Mouse (Mus musculus) natural killer cell, adult 2 months (primary cell): ENCODE data around the gene Cars.
"Not testable (repeated sequence)": the region's sequence is repeated elsewhere in the genome, so short reads cannot be mapped to it uniquely, and the experiment has no call there.

ENCODE experiments used
- DNase-seq, 2 experiments: peaks; one replicate each; pipeline ENCODE4 v3.0.0; 2022; ENCODE audit warnings: low spot score in 2 of 2

Gene Cars

DNA sequence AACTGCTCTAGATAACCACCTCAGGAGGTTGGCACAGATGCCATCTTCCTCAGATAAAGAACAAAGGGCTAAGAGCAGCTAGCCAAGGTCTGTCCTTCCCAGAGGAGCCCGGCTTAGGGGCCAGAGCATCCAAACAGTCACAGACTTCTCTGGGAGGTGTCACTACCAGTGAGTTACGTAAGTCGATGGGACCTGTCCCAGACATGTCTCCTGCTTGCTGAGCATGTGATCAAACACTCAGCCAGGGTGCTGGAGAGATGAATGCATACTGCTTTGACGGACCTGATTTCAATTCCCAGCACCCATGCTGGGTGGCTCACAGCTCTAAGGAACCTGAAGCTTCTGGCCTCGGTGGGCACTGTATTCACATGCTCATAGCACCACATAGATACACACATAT is 12.3 kb downstream of the Cars start:
- DNase-seq, result no peak

DNA sequence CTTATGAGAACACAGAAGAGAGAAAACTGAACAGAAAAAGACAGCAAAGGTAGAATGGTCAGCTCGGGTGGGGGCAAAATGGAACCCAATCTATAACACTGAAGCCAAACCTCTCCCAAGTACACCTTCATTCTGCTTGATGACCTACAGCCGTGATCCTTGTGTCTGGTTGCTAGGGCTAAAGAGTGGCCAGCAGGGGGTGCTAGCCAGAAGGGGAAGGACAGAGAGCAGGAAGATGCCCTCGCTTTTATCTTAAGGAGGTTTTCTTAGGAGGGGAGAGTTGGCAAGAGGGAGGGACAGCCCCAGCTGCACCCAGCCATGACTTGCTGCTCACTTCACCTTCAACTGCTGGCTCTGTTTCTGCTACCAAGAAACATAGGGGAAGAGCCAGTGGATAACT is 15.9 kb downstream of the Cars start:
- peak; percentile 57 to 79 for DNase-seq

DNA sequence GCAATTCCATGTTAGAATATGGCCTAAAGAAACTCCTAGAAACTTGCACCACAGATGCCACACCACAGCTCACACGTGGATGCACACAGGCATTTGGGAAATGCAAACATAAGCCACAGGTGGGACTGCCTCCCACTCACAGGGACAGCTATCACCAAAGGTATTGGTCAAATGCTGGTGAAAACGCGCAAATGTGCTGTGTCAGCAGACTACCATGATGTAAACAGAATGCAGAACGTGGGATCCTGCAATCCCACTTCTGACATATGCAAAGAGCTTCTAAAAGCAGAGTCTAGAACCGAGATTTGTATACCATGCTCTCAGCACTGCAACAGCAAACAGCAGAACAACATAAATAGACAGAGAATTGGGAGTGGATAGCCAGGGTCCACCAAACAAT is 16.9 kb downstream of the Cars start:
- no peak for DNase-seq

DNA sequence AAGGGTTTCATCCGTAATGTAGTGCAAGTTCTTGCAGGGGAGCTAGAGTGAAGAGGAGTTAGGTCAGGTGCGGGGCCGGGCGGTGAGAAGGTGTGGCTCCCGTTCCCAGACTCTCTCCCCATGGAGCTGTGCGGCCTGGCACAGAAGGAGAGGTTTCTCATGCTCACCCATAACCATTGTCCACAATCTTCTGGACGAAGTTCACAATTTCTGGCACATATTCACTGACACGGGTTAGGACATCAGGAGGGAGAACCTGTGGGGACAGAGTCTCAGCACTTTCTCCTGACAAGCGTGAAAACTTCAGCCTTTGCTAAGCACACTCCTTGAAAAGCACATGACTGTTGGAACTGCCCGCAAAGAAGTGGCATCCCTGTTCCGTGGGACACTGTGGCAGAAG is 24.1 kb downstream of the Cars start:
- DNase-seq, result no peak

DNA sequence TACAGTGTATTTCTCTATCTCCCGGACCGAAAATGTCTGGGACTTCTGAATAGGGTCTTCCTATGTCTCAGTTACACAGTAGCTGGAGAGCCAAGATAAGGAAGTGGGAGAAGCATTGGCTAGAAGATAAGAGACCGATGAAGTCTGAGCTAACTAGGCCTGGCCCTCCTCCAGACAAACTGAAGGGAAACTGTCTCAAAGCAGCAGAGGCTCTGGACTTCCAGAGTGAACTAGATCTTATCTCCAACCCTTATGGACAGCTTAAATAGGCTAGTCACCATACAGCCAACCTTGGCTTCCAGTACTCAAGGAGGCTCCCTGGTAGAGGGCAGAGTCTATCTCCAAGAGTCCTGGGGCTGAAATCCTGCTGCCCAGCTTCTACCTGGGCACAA is 34.2 kb downstream of the Cars start:
- DNase-seq, result no peak

DNA sequence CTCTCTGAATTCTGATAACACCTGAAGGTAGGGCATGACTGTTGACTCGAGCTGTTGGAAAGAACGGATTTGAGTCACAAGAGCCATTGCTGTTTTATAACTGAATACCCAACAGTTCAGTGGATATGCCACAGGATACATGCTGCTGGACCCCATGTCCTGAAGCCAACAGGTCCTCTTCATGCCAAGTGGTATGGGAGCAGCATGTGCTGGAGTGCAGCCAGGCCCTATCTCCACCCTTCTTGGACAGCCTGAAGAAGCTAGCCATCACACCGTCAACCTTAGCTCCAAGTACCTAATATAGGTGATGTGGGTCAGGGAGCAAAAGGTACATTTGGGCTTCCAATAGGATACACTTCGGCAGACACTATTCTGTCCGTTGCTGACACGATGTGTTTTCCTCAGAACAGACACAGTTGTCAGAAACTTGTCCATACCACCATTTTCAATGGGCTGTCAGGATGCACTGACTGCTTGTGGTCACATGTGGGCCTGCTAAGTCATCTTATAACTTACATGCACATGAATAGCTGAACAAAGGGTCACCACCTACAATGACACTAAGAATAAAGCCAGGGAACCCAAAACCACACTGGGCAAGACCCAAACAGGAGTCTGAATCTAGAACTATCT is 34.8 kb downstream of the Cars start:
- no peak for DNase-seq

DNA sequence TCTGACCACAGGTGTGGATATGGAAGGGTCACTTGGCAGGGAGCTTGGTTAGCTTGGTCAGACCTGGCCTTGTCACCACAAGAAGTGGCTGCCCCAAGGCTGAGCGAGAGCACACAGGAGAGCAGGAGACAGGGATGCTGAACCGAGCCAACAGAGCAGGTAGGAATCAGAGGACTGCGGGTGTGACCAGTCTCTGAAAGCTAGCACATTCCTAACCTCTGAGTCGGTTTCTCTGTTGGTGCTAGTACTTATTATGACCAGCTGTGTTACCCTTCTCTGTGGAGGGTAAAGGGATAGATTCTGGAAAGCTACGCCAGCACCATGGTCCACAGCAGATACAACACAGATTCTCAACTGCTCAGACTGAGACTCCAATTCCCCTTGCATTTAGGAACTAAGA is 36.1 kb downstream of the Cars start:
- DNase-seq, result no peak

DNA sequence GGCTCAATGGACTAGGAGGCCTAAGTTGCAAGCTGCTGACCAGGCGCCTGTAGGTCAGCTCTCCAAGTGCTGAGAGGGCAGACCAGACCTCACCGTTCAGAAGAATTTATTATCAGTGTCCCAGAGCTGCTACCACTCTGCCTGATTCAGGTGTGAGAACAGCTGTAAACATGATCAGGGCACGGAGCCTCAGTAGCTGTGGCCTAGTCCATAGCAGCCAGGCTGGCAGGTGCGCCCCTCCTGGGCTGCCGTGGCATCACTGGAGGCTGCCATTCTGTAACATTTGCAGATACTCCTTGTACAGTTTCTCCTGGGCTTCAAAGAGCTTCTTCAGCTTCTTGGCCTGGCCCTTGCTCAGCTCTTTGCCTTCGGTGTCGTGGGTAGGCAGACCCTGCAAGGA is 42.3 kb downstream of the Cars start:
- no peak for DNase-seq

DNA sequence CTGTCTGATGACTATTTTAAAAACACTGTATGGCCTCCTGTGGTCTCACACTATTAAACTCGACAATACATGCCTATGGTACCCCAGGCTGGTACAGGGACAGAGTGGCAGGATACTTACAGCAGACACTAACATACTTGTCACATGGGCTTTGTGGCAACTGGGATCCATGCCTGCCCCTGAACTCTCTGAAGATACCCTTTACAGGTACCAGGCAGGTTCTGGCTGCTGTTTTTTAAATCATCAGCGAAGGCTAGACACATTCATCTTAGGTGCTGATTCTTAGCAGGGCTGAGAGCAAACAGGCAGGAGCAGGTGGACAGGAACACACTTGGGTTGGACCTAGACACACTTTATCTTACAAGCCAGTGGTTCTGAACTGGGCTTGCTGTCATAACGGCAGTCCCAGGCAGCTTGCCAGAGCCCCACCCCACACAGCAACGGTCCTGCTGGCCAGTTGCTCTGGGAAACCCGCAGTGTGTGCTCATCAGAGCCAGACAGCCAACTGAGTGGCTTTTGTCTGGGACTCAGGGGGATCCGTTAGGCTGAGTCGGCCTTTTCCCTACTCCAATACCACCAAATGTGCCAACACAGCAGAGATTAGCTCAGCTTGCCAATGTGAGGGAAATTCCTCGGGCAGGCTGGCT is 42.8 kb downstream of the Cars start:
- DNase-seq, result no peak

DNA sequence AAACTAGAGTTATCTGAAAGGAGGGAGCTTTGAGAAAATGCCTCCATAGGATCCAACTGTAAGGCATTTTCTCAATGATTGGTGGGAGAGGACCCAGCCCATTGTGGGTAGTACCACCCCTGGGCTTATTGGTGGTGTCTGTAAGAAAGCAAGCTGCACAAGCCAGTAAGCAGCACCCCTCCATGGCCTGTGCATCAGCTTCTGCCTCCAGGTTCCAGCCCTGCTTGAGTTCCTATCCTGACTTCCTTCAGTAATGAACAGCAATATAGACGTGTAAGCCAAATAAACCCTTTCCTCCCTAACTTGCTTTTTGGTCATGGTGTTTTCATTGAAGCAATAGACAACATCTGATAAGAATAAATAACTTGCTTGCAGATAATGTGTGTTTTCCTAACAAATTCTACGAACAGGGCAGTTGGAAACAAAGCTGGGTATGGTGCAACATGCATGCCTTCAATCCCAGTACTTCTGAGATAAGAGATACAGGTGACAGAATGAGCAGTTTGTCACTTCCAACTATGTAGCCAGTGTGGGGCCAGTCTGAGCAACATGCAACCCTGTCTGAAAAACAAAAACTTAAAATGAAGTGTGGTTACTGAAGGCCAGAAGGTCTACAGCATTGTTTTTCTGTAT is 50.2 kb downstream of the Cars start:
- DNase-seq, result peak; percentile 3 to 11

DNA sequence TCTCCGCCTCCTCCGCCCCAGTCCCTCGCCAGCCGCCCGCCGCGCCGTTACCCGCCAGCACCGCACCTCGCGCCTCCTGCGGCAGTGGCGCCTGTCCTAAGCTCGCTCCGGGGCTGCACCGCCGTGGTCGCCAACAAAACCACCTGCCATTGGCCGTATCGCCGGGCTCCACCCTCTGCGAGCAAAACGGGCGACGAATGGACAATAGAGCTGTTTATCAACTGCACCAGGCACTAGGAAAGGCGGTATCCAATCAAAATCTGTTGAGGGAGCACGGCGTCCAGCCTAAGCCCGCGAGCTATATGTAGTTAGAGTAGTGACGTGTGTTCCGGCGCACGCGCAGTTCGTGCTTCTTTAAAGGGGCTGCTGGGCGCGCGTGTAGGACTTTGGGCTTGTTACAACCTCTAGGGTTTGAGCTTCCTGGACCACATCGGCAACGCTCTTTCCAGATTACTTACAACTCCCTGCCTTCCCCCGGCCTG is 50.9 kb downstream of the Cars start, which contains the start of gene Nap1l4:
TSS of gene Nap1l4 (minus strand) at position 131 of the 482 bp plus-strand sequence.
- DNase-seq, result peak; percentile 99 to 100

DNA sequence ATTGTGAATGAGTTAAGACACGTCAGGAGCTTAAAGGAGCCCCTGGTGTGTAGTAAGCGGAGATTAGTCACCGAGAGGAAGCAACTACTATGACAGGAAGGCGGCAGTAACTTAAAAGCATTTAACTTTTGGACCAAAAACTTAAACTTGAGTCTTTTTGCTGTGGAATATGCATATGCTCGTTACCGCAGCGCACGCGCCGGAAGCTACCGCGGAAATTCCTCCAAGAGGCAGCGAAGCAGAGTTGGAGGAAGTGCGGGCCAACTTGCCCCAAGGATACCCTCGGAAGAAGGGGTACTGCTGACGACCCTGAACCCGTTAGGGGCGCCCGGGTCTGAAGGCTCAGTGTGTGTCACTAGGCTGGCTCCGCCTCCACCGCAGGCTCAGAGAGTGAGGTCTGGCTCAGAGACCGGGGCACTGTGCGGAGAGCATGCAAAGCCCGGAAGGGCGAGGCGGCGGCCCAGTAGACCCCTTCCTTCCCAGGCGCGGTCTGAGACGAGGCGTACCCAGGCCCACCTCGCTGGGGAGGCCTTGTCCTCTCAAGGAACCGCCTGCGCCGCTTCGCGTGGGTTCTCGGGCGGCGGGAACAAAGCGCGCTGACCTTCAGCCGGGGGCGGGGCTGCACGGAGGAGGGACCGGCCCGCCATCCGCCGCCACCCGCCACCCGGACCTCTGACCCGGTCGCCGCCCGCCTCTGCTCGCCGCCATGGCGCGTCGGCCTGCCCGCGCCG is 51.5 kb downstream of the Cars start:
- peak; percentile 66 to 76 for DNase-seq

DNA sequence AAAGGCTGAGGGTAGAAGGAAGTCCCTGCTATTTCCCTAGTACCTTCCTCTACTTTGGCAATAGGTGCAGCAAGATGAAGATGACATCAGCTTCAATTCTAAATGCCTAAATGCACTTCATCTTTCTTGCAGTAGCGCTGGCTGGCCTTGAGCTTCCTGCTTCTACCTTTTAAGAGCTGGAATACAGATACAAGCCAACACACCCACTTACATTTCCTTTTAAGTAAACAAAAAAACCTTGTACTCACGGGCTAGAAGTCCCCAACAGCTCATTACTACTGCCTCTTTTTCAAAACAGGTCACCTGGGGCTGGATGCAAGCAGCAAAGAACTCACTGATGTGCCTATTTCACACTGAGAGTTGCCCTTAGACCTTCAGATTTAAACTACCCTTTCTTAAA is 53.3 kb downstream of the Cars start:
- no peak for DNase-seq

DNA sequence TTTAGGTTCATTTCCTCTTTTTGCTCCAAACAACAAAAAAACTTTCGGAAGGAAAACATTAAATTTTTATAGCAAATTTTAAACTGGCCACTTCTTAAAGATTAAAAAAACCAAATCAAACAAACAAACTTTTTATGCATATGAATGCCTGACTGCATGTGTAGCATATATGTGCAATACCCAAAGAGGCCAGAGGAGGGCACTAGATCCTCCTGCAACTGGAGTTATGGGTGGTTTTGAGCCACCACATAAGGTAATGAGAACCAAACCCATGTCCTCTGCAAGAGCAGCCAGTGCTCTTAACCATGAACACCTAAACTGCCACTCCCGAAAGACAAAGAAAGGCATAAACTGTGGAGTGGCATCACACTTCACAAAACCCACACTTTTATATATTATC is 55.5 kb downstream of the Cars start:
- DNase-seq, result peak; percentile 50 to 69

DNA sequence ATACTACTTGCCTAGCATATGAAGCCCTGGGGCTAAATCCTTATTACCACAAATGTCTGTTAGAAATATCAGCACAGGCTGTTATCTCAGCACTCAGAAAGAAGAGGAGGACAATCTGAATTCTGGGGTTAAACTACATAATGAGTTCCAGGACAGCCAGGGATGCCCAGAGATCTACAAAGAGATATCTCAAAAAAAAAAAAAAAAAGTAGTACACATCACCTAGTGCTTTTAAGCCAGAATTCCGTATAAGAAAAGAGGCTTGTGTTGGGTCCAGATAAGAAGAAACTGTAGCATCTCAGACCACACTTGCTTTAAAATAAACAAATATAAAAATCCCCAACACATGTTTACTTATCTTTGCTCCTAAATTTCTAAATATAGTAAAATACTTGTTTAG is 61.2 kb downstream of the Cars start:
- DNase-seq, result no peak

DNA sequence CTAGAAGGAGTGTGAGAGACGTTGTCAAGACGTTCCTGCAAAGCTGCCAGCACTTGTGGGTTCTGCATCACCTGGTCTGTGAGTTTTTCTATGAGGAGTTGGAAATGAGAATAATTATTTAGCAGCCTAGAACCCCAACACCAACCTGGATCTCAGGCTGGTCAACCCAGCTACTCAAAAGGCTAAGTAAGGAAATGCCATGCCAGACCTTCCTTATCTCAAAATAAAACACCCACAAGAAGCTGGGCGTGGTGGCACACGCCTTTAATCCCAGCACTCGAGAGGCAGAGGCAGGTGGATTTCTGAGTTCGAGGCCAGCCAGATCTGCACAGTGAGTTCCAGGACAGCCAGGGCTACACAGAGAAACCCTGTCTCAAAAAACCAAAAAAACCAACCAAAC is 61.7 kb downstream of the Cars start:
- not testable (repeated sequence) for DNase-seq

DNA sequence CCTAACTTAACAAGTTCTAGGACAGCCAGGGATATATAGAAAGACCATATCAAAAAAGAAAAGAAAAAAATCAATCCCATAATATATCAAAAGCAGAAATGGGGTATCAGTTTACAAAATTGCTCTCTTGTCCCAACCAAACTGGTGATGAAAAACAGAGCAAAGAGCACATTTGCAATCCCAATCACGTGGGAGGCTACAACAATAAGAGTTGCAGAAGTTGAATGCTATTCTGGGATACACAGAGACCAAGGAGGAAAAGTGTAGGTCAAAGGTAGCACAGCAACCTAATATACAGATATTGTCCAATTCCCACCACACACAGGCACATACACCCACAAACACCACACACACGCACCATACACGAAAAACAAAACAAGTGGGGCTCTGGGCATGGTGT is 63.6 kb downstream of the Cars start:
- DNase-seq, result no peak

DNA sequence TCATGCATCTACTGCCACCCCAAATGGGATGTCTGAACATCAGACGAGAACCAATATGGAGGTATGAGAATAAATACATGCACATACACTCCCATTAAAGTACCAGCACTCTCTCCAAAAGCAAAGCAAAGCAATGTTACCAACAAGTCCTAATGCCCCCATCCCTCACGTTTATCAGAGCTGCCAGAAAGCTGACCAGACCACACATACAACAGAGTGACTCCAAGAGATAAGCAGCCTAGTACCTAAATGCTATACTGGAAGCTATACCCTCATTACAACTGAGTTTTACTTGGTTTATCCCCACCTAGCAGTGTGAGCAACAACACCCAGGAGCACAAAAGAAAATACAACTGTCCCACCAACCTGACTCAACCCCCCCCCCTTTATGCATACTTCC is 66.6 kb downstream of the Cars start:
- no peak for DNase-seq

DNA sequence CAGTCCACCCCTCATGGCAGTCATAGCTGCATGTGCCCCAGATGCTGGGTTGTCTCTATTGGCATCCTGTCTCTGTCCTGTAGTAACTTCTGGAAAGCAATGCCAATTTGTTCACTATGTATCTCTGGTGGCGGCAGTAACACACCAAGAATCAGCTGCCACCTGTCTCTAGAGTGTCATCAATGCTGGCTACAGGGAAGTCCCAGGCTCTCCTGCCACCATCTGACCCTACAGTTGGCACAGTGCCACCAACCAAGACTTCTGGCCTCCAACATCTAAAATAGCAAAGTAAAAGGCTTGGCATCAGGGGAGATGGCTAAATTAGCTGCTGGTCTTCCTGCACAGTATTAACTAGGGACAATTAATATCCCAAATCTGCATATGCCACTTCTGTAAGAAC is 67.5 kb downstream of the Cars start:
- no peak for DNase-seq

DNA sequence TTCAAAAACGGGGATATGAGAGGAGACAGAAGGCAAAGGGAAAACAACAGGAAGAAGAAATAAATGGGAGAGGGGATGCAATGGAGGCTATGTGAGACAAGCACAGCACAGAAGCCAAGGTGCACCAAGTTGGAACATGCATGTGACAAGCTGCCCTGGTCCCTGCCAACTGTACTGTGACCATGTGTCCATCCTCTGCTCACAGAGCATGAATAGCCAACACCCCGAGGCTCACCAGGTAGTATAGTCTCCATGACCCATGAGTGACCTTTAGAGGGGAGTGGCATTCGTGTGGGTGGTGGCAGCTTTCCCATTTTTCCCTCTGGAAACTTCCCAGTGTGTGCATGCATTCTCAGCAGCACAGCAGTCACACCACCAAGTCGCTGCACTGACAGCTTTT is 80.6 kb downstream of the Cars start:
- no peak for DNase-seq

DNA sequence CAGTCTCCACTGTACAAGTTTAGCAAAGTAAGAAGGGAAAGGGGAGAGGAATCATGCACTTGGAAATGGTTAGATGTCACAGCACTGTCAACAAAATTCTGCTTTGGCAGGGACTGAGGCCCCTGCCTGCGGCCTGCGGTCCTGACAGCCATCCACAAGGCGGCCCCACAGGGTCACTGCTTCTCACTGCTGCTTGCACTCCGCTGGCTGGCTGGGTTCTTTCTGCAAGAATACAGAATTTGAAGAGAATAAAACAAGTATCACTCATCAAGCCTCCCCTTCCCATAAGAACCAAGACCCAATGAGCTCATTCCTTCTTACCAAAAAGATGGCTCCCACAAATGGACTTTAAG is 85.5 kb downstream of the Cars start:
- DNase-seq, result no peak

DNA sequence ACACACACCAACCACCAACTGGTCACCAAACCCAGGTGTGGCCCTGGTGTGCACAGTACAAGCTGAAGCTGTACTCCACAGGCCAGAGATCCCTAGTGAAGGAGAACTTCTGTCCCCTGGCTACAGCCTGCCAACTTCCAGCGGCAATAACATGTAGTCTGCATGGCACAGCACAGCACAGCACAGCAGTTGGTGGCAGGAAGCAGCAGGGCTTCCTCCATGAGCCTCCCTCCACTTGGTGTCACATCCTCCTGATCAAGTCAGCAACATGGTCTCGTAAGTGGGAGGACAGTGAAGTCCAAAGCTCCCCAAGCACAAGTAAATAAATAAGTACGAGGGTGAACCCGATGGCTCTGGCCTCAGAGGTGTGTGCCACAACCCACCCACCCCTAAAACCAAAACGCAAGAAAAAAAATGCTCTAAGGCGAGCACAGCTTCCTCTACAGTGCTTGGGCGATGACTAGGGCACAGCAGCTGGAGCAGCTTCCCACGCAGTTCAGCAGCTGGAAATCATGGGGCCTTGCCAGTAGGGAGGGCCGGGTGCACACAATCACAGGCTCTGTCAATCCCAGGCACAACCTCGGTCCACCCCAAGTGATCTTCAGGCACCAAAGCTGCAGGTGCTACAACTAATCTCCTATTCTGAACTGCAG is 86.0 kb downstream of the Cars start:
- no peak for DNase-seq
